Mouse (Mus musculus): ENCODE data around the gene Sestd1.

DNA sequence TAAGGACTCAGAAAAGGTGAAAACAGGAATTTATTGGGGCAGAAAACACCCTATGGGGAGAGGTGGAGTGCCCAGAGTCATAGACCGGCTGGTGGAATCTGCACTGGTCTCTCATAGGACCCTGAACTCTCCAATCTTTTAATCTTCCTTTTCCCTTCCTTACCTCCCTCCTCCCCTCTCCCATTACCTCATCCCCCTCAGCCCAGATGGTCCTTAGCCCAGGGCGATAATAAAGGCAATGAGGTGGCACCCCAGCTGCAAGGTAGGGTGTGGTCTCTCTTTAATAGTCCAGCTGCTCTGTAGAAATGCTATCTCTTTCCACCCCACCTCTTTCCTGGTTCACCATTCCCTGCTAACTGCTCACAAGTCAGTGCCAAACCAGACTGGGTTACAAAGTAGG lies 102.9 kb downstream of the Sestd1 start:
- TF ChIP-seq CTCF (IDR thresholded peaks at IDR 0.05; ENCODE audit: low read depth, low read length) (no peak), GATA2 (IDR thresholded peaks at IDR 0.05; ENCODE audit: borderline replicate concordance, low read depth, low read length) (no peak), GATA1 (IDR thresholded peaks at IDR 0.05; ENCODE audit: borderline replicate concordance, low read length) (no peak), TAL1 (conservative IDR thresholded peaks at IDR 0.05; ENCODE audit: low read depth, low read length) (no peak)
